Mouse (Mus musculus) C2C12 (cell line): ENCODE measurements around the gene Klc2. TPM values are rescaled to one million over a fixed set of nuclear protein-coding genes. Genes with fewer than 3 reads are reported as not detected.
A peak's percentile ranks its signal among the peaks of the same experiment; 100 is the strongest.

ENCODE experiments used
- H3K27me3 ChIP-seq: one replicate; pipeline ENCODE4 v1.6.1; 2011; ENCODE audit not compliant: control insufficient read depth, insufficient read depth, insufficient read length
- H3K36me3 ChIP-seq: one replicate; pipeline ENCODE4 v1.6.1; 2011; ENCODE audit not compliant: control insufficient read depth, insufficient read depth
- H3K4me3 ChIP-seq: one replicate; pipeline ENCODE4 v1.5.1; 2011; ENCODE audit warnings: mild to moderate bottlenecking, control low read depth; ENCODE audit not compliant: poor library complexity, insufficient read depth, severe bottlenecking
- H3K79me2 ChIP-seq: one replicate; pipeline ENCODE4 v1.6.1; 2011; ENCODE audit not compliant: control insufficient read depth, insufficient read depth
- H3K79me3 ChIP-seq: one replicate; pipeline ENCODE4 v1.6.1; 2011; ENCODE audit warnings: low read depth, control low read depth
- H3ac ChIP-seq: one replicate; pipeline ENCODE3; 2011; ENCODE audit warnings: low read depth; ENCODE audit not compliant: control insufficient read depth, insufficient read length
- CEBPB ChIP-seq: IDR thresholded peaks from one replicate; pipeline ENCODE4 v1.6.1; 2011; ENCODE audit warnings: low read depth, mild to moderate bottlenecking, control low read depth, moderate library complexity
- CTCF ChIP-seq: IDR thresholded peaks from one replicate; pipeline ENCODE4 v1.5.1; 2011; ENCODE audit not compliant: control insufficient read depth, insufficient read depth, insufficient read length
- FOSL1 ChIP-seq: IDR thresholded peaks from one replicate; pipeline ENCODE4 v1.8.0; 2011; ENCODE audit warnings: mild to moderate bottlenecking, low read length; ENCODE audit not compliant: poor library complexity, insufficient read depth, severe bottlenecking
- MAX ChIP-seq: IDR thresholded peaks from one replicate; pipeline ENCODE4 v1.6.1; 2011; ENCODE audit warnings: mild to moderate bottlenecking, control low read depth
- MYOD1 ChIP-seq: IDR thresholded peaks from one replicate; pipeline ENCODE4 v1.6.1; 2011; ENCODE audit warnings: low read depth; ENCODE audit not compliant: control insufficient read depth, insufficient read length
- MYOG ChIP-seq: IDR thresholded peaks from one replicate; pipeline ENCODE4 v1.6.1; 2011; ENCODE audit not compliant: control insufficient read depth, insufficient read length; ENCODE audit errors: extremely low read depth
- USF1 ChIP-seq: IDR thresholded peaks from one replicate; pipeline ENCODE4 v1.6.1; 2011; ENCODE audit warnings: low read depth, mild to moderate bottlenecking, control low read depth, moderate library complexity
- long read RNA-seq, 2 experiments: library from polyadenylated mRNA; unstranded; transcript quantifications; one replicate each; pipeline ENCODE4 v2.0.0; 2019 to 2020
- polyA plus RNA-seq: library from polyadenylated mRNA; unstranded; fragments of >200 nt; fragmentation: generic; extraction: Trizol; gene quantifications from one replicate; pipeline ENCODE4 v1.2.1, GENCODE M21; 2012; ENCODE audit warnings: missing spikeins

Klc2 gene
- 30.5 TPM for polyA plus RNA-seq
- long read RNA-seq, experiment 1, partial matches to known transcripts, result 0 of 2 reads
- long read RNA-seq, experiment 1, other reads (novel, unspliced or antisense), result 2 of 2 reads
- long read RNA-seq, experiment 2, partial matches to known transcripts, result 0 of 12 reads
- long read RNA-seq, experiment 2, other reads (novel, unspliced or antisense), result 9 of 12 reads

- Histone ChIP-seq H3K27me3 (peaks cover under 1% of the 10 kb centered on the region), H3K79me3 (no peaks in the 10 kb centered on the region), H3K36me3 (no peaks in the 10 kb centered on the region), H3K4me3 (peak within 1 kb of the TSS; percentile 72), H3ac (peak within 1 kb of the TSS; percentile 89), H3K79me2 (peaks cover 10% of the 10 kb centered on the region)
- TF ChIP-seq FOSL1 (no peak), USF1 (no peak), CEBPB (no peak), MYOG (no peak), MAX (no peak), CTCF (no peak), MYOD1 (no peak)
Measured at GRCm38 (mm10) chr19:5118384-5118698, at the start of gene Klc2. TSS of gene Klc2 (minus strand) at chr19:5118560.

GRCm38 (mm10) chr19:5167477-5167876, 49.1 kb upstream of the Klc2 start:
- Histone ChIP-seq H3K27me3 (no peaks in the 10 kb centered on the region), H3K36me3 (no peaks in the 10 kb centered on the region), H3K79me2 (no peaks in the 10 kb centered on the region), H3K79me3 (no peaks in the 10 kb centered on the region), H3ac (no peak overlapping the region), H3K4me3 (no peak overlapping the region)
- no peak for TF ChIP-seq CEBPB
- no peak for TF ChIP-seq USF1
- no peak for TF ChIP-seq MYOD1
- TF ChIP-seq CTCF, result no peak
- TF ChIP-seq MAX, result no peak
- TF ChIP-seq FOSL1, result no peak
- no peak for TF ChIP-seq MYOG

- no peaks in the 10 kb centered on the region for H3K36me3 ChIP-seq
- H3K79me2 ChIP-seq, result no peaks in the 10 kb centered on the region
Measured at GRCm38 (mm10) chr19:5164380-5164779, 46.0 kb upstream of the Klc2 start.

GRCm38 (mm10) chr19:5161913-5162312, 43.6 kb upstream of the Klc2 start:
- Histone ChIP-seq H3K4me3 (no peak overlapping the region), H3K79me2 (no peaks in the 10 kb centered on the region), H3ac (no peak overlapping the region), H3K79me3 (no peaks in the 10 kb centered on the region), H3K36me3 (no peaks in the 10 kb centered on the region), H3K27me3 (no peaks in the 10 kb centered on the region)
- TF ChIP-seq MYOG (no peak), CEBPB (no peak), CTCF (no peak), FOSL1 (no peak), USF1 (no peak), MYOD1 (no peak), MAX (no peak)

More at GRCm38 (mm10) chr19:5164380-5164779, 46.0 kb upstream of the Klc2 start:
- H3K79me3 ChIP-seq, result no peaks in the 10 kb centered on the region
- H3K27me3 ChIP-seq, result no peaks in the 10 kb centered on the region
- H3ac ChIP-seq, result no peak overlapping the region
- no peak for TF ChIP-seq MYOD1
- no peak for TF ChIP-seq MAX
- no peak for TF ChIP-seq FOSL1
- no peak for TF ChIP-seq USF1
- no peak for TF ChIP-seq MYOG
- no peak overlapping the region for H3K4me3 ChIP-seq

GRCm38 (mm10) chr19:5152261-5152660, 33.9 kb upstream of the Klc2 start:
- TF ChIP-seq MYOD1 (no peak), FOSL1 (no peak), CTCF (no peak), USF1 (no peak), CEBPB (no peak), MAX (no peak), MYOG (no peak)
- Histone ChIP-seq H3K27me3 (no peaks in the 10 kb centered on the region), H3K36me3 (no peaks in the 10 kb centered on the region), H3K4me3 (no peak overlapping the region), H3ac (no peak overlapping the region), H3K79me2 (no peaks in the 10 kb centered on the region), H3K79me3 (no peaks in the 10 kb centered on the region)

GRCm38 (mm10) chr19:5151741-5152140, 33.4 kb upstream of the Klc2 start:
- no peak for TF ChIP-seq CEBPB
- TF ChIP-seq MYOG, result no peak
- no peak for TF ChIP-seq MAX
- TF ChIP-seq CTCF, result no peak
- no peak for TF ChIP-seq FOSL1
- TF ChIP-seq MYOD1, result no peak
- no peak for TF ChIP-seq USF1
- no peaks in the 10 kb centered on the region for H3K27me3 ChIP-seq
- no peaks in the 10 kb centered on the region for H3K36me3 ChIP-seq
- no peaks in the 10 kb centered on the region for H3K79me3 ChIP-seq
- no peak overlapping the region for H3K4me3 ChIP-seq
- no peak overlapping the region for H3ac ChIP-seq
- no peaks in the 10 kb centered on the region for H3K79me2 ChIP-seq
